8 mouse cellular contexts compared by ENCODE assay signal in genomic region chr12:112999569-113000293, GRCm38 (mm10). TPM values are rescaled to one million over a fixed set of nuclear protein-coding genes. Genes with fewer than 3 reads are reported as not detected.
DNase-seq lines count a peak whose midpoint lies in the region; ATAC-seq and TF ChIP-seq lines count a peak whose summit lies in the region.

No protein-coding gene starts in this region.

- peak overlapping the region; percentile 93 for H3K4me3 ChIP-seq in kidney, embryonic 16.5 days (ENCODE audit: low read length)
- peak overlapping the region; percentile 91 for H3K4me3 ChIP-seq in forebrain, embryonic 11.5 days (ENCODE audit: low read depth, low read length)
- H3K4me3 ChIP-seq in liver, embryonic 11.5 days (ENCODE audit: low read depth, low read length), result peak overlapping the region; percentile 90

- H3K9me3 ChIP-seq in kidney, embryonic 16.5 days (ENCODE audit: low read length), result no peaks in the 10 kb centered on the region
- H3K9me3 ChIP-seq in forebrain, embryonic 11.5 days (ENCODE audit: control insufficient read depth, low read length), result no peaks in the 10 kb centered on the region
- no peaks in the 10 kb centered on the region for H3K9me3 ChIP-seq in liver, embryonic 11.5 days (ENCODE audit: control insufficient read depth, low read length)

- intact Hi-C loops in left cerebral cortex, postnatal 4 days (cut with DNase I), result no loop called here

- ATAC-seq in kidney, embryonic 16.5 days (ENCODE audit: low FRiP score, low TSS enrichment), result no peak
- ATAC-seq in Patski, result peak; percentile 10
- no peak for ATAC-seq in forebrain, embryonic 11.5 days (replicated peaks; ENCODE audit: low FRiP score)
- ATAC-seq in liver, embryonic 11.5 days (replicated peaks; ENCODE audit: low FRiP score), result no peak; the same call in 1 of the 2 replicates

- in situ Hi-C loops in Patski (cut with MboI; ENCODE audit: low pct_unique_long_range_greater_than_20kb), result no loop called here

- H3K36me3 ChIP-seq in kidney, embryonic 16.5 days (ENCODE audit: insufficient read depth, low read length), result peaks cover 15% of the 10 kb centered on the region; the same call in 1 of the 2 replicates
- no peaks in the 10 kb centered on the region for H3K36me3 ChIP-seq in forebrain, embryonic 11.5 days (ENCODE audit: control insufficient read depth, insufficient read depth, low read length)
- H3K36me3 ChIP-seq in liver, embryonic 11.5 days (ENCODE audit: control insufficient read depth, insufficient read depth, low read length), result peaks cover 6% of the 10 kb centered on the region; the same call in 1 of the 2 replicates
- no peaks in the 10 kb centered on the region for H3K36me3 ChIP-seq in splenic B cell, adult 2 months (ENCODE audit: control insufficient read depth, insufficient read depth, low read length, poor library complexity, severe bottlenecking)

- no peak for DNase-seq in kidney, adult 11 months
- DNase-seq in Patski (ENCODE audit: low read depth, low spot score), result no peak
- no peak for DNase-seq in forebrain, embryonic 11.5 days (ENCODE audit: low spot score)
- DNase-seq in liver, embryonic 11.5 days (ENCODE audit: low spot score), result no peak
- peak; percentile 28 for DNase-seq in splenic B cell, adult 2 months (ENCODE audit: low read depth, low spot score)
- DNase-seq in left cerebral cortex, postnatal 4 days, result no peak
- no peak for DNase-seq in ovary, postnatal 10 days (ENCODE audit: low spot score)

- peak overlapping the region; percentile 97 for H3K27ac ChIP-seq in kidney, embryonic 16.5 days (ENCODE audit: low read length)
- H3K27ac ChIP-seq in forebrain, embryonic 11.5 days (ENCODE audit: low read depth, low read length), result peak overlapping the region; percentile 86
- peak overlapping the region; percentile 98 for H3K27ac ChIP-seq in liver, embryonic 11.5 days (ENCODE audit: low read depth, low read length)

- CTCF ChIA-PET in Patski (lab: Charles Lee), result no interaction called here

- H3K27me3 ChIP-seq in kidney, embryonic 16.5 days (ENCODE audit: insufficient read depth, low read length), result no peaks in the 10 kb centered on the region
- H3K27me3 ChIP-seq in Patski, result no peaks in the 10 kb centered on the region
- H3K27me3 ChIP-seq in forebrain, embryonic 11.5 days (ENCODE audit: control insufficient read depth, insufficient read depth, low read length), result no peaks in the 10 kb centered on the region
- H3K27me3 ChIP-seq in liver, embryonic 11.5 days (replicated peaks; ENCODE audit: control insufficient read depth, insufficient read depth, low read length), result no peaks in the 10 kb centered on the region
- no peaks in the 10 kb centered on the region for H3K27me3 ChIP-seq in splenic B cell, adult 2 months (ENCODE audit: control insufficient read depth, insufficient read depth, low read length, poor library complexity, severe bottlenecking)

- no peak for TF ChIP-seq CTCF in Patski (IDR thresholded peaks at IDR 0.05)

- POLR2A ChIA-PET in Patski (lab: Charles Lee), result no interaction called here

- 1% methylated on average over 56 of the region's 56 CpGs for WGBS in kidney, embryonic 16.5 days
- 1% methylated on average over 56 of the region's 56 CpGs for WGBS in forebrain, embryonic 11.5 days
- WGBS in liver, embryonic 11.5 days, result under 1% methylated on average over 56 of the region's 56 CpGs

- peak overlapping the region; percentile 83 for H3K4me2 ChIP-seq in kidney, embryonic 16.5 days (replicated peaks; ENCODE audit: low read depth, low read length)
- H3K4me2 ChIP-seq in forebrain, embryonic 11.5 days (ENCODE audit: low read depth, low read length, severe bottlenecking), result peak overlapping the region; percentile 85
- H3K4me2 ChIP-seq in liver, embryonic 11.5 days, result peak overlapping the region; percentile 69

- peak overlapping the region; percentile 94 for H3K9ac ChIP-seq in kidney, embryonic 16.5 days (replicated peaks; ENCODE audit: low read length)
- peak overlapping the region; percentile 87 for H3K9ac ChIP-seq in forebrain, embryonic 11.5 days (ENCODE audit: low read length)
- peak overlapping the region; percentile 96 for H3K9ac ChIP-seq in liver, embryonic 11.5 days (ENCODE audit: low read depth, low read length)

- H3K4me1 ChIP-seq in kidney, embryonic 16.5 days (ENCODE audit: insufficient read depth, low read length), result peaks cover 26% of the 10 kb centered on the region
- peaks cover 11% of the 10 kb centered on the region for H3K4me1 ChIP-seq in forebrain, embryonic 11.5 days (replicated peaks; ENCODE audit: control insufficient read depth, insufficient read depth, low read length)
- peaks cover 16% of the 10 kb centered on the region for H3K4me1 ChIP-seq in liver, embryonic 11.5 days (replicated peaks; ENCODE audit: control insufficient read depth, insufficient read depth, low read length)

RNA-seq across cellular contexts. Expression of gene Brf1, which starts 0.8 kb away (rescaled TPM):
- 70.1 and 71.5 TPM in 2 replicates for polyA plus RNA-seq in kidney, embryonic 16.5 days (2015; fragmentation: Nextera tagmentation; extraction: Ambion mirVana)
- polyA plus RNA-seq in Patski (2021), result 38.9 TPM
- 67.3 and 70.8 TPM in 2 replicates for polyA plus RNA-seq in forebrain, embryonic 11.5 days (2014; fragmentation: Nextera tagmentation; extraction: Ambion mirVana)
- 51.8 and 52.9 TPM in 2 replicates for polyA plus RNA-seq in liver, embryonic 11.5 days (2014; fragmentation: Nextera tagmentation; extraction: Ambion mirVana)
- 10 to 100 TPM; 64.5 to 67.2 TPM for total RNA-seq in left cerebral cortex, postnatal 4 days (2021)

RNA-seq across cellular contexts. Expression of gene Pacs2, which starts 14.6 kb away (rescaled TPM):
- polyA plus RNA-seq in kidney, embryonic 16.5 days (2015; fragmentation: Nextera tagmentation; extraction: Ambion mirVana), result 13.3 and 13.8 TPM in 2 replicates
- polyA plus RNA-seq in Patski (2021), result 70.8 TPM
- polyA plus RNA-seq in forebrain, embryonic 11.5 days (2014; fragmentation: Nextera tagmentation; extraction: Ambion mirVana), result 24.7 and 25.6 TPM in 2 replicates
- polyA plus RNA-seq in liver, embryonic 11.5 days (2014; fragmentation: Nextera tagmentation; extraction: Ambion mirVana), result 11.0 and 11.9 TPM in 2 replicates
- 100 to 1,000 TPM; 184 to 189 TPM for total RNA-seq in left cerebral cortex, postnatal 4 days (2021)

RNA-seq across cellular contexts. Expression of gene Btbd6, which starts 23.4 kb away (rescaled TPM):
- polyA plus RNA-seq in kidney, embryonic 16.5 days (2015; fragmentation: Nextera tagmentation; extraction: Ambion mirVana), result 29.4 and 30.6 TPM in 2 replicates
- 13.5 TPM for polyA plus RNA-seq in Patski (2021)
- polyA plus RNA-seq in forebrain, embryonic 11.5 days (2014; fragmentation: Nextera tagmentation; extraction: Ambion mirVana), result 26.7 and 27.8 TPM in 2 replicates
- polyA plus RNA-seq in liver, embryonic 11.5 days (2014; fragmentation: Nextera tagmentation; extraction: Ambion mirVana), result 12.3 and 12.4 TPM in 2 replicates
- total RNA-seq in left cerebral cortex, postnatal 4 days (2021), result 10 to 100 TPM; 53.6 to 59.2 TPM

RNA-seq across cellular contexts. Expression of gene Nudt14, which starts 57.8 kb away (rescaled TPM):
- 99.1 and 104 TPM in 2 replicates for polyA plus RNA-seq in kidney, embryonic 16.5 days (2015; fragmentation: Nextera tagmentation; extraction: Ambion mirVana)
- polyA plus RNA-seq in Patski (2021), result 55.9 TPM
- polyA plus RNA-seq in forebrain, embryonic 11.5 days (2014; fragmentation: Nextera tagmentation; extraction: Ambion mirVana), result 57.6 and 59.2 TPM in 2 replicates
- 38.4 and 43.2 TPM in 2 replicates for polyA plus RNA-seq in liver, embryonic 11.5 days (2014; fragmentation: Nextera tagmentation; extraction: Ambion mirVana)
- 10 to 100 TPM; 12.5 to 16.7 TPM for total RNA-seq in left cerebral cortex, postnatal 4 days (2021)
